Mouse (Mus musculus) lung, embryonic 14.5 days (tissue): ENCODE results near the gene Wipi1. TPM values are rescaled to one million over a fixed set of nuclear protein-coding genes. Genes with fewer than 3 reads are reported as not detected.
A peak's percentile ranks its signal among the peaks of the same experiment; 100 is the strongest.

Experiments
- ATAC-seq: fragments of 200-750 bp; cut with Nextera tagmentation; 2 replicates; pipeline ENCODE4 v1.8.0; 2017; ENCODE audit warnings: mild to moderate bottlenecking, moderate TSS enrichment, moderate library complexity; ENCODE audit not compliant: insufficient read depth
- DNase-seq: peaks from one replicate; pipeline ENCODE4 v3.0.0-alpha.2; 2015
- H3K27ac ChIP-seq: fragments of 300-500 bp; sonication (generic); 2 replicates; pipeline ENCODE4 v1.5.1; 2014; ENCODE audit warnings: low read depth, mild to moderate bottlenecking, moderate library complexity
- H3K27me3 ChIP-seq: fragments of 300-500 bp; sonication (generic); 2 replicates; pipeline ENCODE4 v1.6.1; 2014; ENCODE audit warnings: low read length, control low read depth; ENCODE audit not compliant: insufficient read depth
- H3K36me3 ChIP-seq: fragments of 300-500 bp; sonication (generic); 2 replicates; pipeline ENCODE4 v1.6.1; 2014; ENCODE audit warnings: control low read depth; ENCODE audit not compliant: insufficient read depth
- H3K4me1 ChIP-seq: fragments of 300-500 bp; sonication (generic); 2 replicates; pipeline ENCODE4 v1.6.1; 2014; ENCODE audit warnings: antibody characterized with exemption, control low read depth; ENCODE audit not compliant: insufficient read depth
- H3K4me2 ChIP-seq: fragments of 300-500 bp; sonication (generic); 2 replicates; pipeline ENCODE4 v1.6.1; 2014; ENCODE audit warnings: mild to moderate bottlenecking
- H3K4me3 ChIP-seq: fragments of 300-500 bp; sonication (generic); 2 replicates; pipeline ENCODE4 v1.5.1; 2014; ENCODE audit warnings: low read depth, low read length
- H3K9ac ChIP-seq: fragments of 300-500 bp; sonication (generic); 2 replicates; pipeline ENCODE4 v1.6.1; 2014
- H3K9me3 ChIP-seq: fragments of 300-500 bp; sonication (generic); 2 replicates; pipeline ENCODE4 v1.6.1; 2016; ENCODE audit warnings: low read depth, low read length, control low read depth
- CTCF ChIP-seq: IDR thresholded peaks from 2 replicates; pipeline ENCODE4 v1.5.1; 2016; ENCODE audit warnings: antibody characterized with exemption, low read depth
- WGBS: fragments of 180-500 bp; shearing (Covaris S2); extraction: QIAGEN DNeasy Blood & Tissue Kit; methylation state at CpG from one replicate; pipeline ENCODE4 v1.1.7; 2014; 5-methylcytosine and 5-hydroxymethylcytosine counted together
- polyA plus RNA-seq: library from polyadenylated mRNA; unstranded; fragments of >200 nt; fragmentation: Nextera tagmentation; extraction: Ambion mirVana; gene quantifications from 2 replicates; pipeline ENCODE4 v1.2.1, GENCODE M21; 2014

Wipi1 gene
- polyA plus RNA-seq, 1 experiment from 2014 or later: 24.9 TPM

DNA sequence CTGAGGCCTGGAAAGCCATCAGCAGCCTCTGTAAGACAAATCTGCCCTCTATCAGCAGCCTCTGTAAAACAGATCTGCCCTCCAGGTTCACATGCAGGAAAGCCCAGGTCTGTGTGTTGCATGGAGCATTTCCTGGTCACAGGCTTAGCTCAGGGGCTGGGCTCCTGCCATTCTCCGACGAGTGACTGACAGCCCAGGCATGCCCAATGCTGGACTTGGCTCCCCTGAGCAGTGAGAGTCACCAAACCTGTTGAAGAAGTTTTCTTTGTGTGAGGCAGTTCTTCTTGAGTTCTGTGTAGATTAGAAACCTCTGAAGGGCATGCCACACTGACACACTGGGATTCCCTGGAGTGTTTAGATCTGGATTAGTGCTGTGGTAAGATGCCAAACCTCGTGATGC, 57.3 kb downstream of the Wipi1 start:
- WGBS: 41% methylated on average over 3 of the region's 3 CpGs
- peak; percentile 66 for DNase-seq
- H3K4me3 ChIP-seq: no peak overlapping the region
- no peaks in the 10 kb centered on the region for H3K36me3 ChIP-seq
- peak overlapping the region; percentile 64 for H3K27ac ChIP-seq
- H3K4me1 ChIP-seq: no peaks in the 10 kb centered on the region
- H3K9ac ChIP-seq: no peak overlapping the region
- H3K9me3 ChIP-seq: no peaks in the 10 kb centered on the region
- peak; percentile 55 for ATAC-seq
- no peak for TF ChIP-seq CTCF
- H3K27me3 ChIP-seq: no peaks in the 10 kb centered on the region
- H3K4me2 ChIP-seq: no peak overlapping the region

DNA sequence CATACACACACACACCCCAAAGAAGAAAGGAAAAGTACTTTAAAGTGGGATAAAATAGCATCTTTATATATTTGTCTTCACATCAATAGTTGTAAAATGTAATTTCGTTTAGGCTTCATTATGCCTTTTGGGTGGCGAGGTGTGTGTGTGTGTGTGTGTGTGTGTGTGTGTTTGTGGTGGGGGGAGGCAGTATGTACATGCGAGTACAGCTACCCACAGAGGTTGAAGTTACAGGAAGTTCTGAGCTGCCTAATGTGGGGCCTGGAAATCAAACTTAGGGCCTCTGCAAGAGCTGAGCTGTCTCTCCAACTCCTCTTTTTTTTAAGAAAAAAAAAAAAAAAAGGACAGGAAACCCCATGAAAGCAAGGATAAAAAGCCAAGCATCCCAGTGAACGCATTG, 57.8 kb downstream of the Wipi1 start:
- H3K9ac ChIP-seq: no peak overlapping the region
- no peaks in the 10 kb centered on the region for H3K4me1 ChIP-seq
- no peak overlapping the region for H3K4me2 ChIP-seq
- ATAC-seq: no peak
- no peaks in the 10 kb centered on the region for H3K9me3 ChIP-seq
- 60% methylated on average over 4 of the region's 4 CpGs for WGBS
- H3K36me3 ChIP-seq: no peaks in the 10 kb centered on the region
- no peak for TF ChIP-seq CTCF
- no peak overlapping the region for H3K4me3 ChIP-seq
- no peaks in the 10 kb centered on the region for H3K27me3 ChIP-seq
- DNase-seq: no peak
- no peak overlapping the region for H3K27ac ChIP-seq

DNA sequence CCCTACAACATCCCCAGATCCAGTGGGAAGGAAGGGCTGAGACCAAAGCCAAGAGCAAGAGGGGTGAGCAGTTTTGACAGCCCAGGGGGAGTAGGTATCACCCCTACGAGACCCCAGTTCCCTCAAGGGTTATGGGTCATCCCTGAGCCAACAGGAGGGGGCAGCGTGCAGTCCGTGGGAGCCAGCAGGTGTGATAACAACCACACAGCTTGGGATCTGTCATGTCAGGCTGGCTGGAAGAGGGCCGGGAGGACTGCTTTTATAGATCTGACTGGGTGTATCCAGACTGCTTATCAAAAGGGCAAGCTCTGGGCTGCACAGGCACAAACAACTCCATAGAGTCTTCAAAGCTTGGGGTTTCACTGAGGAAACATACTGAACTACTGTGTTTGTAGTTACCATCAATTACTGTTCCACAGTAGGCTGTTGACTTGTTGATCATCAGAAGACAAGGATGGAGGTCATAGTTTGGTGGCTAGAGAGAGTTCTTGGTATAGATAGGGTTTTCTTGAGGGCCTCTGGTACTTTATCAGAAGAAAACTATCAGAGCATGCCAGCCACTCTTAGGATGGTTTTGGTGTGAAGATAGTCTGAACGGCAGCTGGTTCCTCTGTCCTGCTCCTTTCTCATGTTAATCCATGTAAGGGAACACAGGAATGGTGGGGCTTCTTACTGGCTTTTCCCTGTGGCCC, 62.0 kb downstream of the Wipi1 start:
- H3K4me2 ChIP-seq: no peak overlapping the region
- 47% methylated on average over 5 of the region's 5 CpGs for WGBS
- DNase-seq: no peak
- no peak for TF ChIP-seq CTCF
- no peaks in the 10 kb centered on the region for H3K36me3 ChIP-seq
- ATAC-seq: peak; percentile 39; the same call in 1 of the 2 replicates
- H3K4me3 ChIP-seq: no peak overlapping the region
- H3K9ac ChIP-seq: no peak overlapping the region
- no peak overlapping the region for H3K27ac ChIP-seq
- no peaks in the 10 kb centered on the region for H3K9me3 ChIP-seq
- H3K4me1 ChIP-seq: peaks cover 10% of the 10 kb centered on the region; the same call in 1 of the 2 replicates
- no peaks in the 10 kb centered on the region for H3K27me3 ChIP-seq

DNA sequence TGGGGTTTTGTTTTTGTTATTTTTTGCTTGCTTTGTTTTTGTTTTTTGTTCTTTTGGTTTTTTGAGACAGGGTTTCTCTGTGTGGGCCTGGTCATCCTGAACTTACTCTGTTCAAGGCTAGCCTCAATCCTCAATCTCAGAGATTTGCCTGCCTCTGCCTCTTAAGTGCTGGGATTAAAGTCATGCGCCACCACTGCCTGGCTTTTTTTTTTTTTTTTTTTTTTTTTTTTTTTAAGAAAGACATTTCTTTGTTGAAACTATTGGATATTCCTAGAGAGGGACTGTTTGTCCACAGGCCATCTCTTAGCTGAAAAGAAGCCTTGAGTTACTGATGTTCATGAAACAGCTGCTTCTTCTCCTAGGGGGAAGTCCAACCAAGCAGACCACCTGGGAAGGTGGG, 64.1 kb downstream of the Wipi1 start:
- TF ChIP-seq CTCF: no peak
- H3K9ac ChIP-seq: no peak overlapping the region
- 96% methylated on average over 1 of the region's 1 CpGs for WGBS
- DNase-seq (no peak), ATAC-seq (no peak)
- no peak overlapping the region for H3K4me3 ChIP-seq
- no peak overlapping the region for H3K27ac ChIP-seq
- no peaks in the 10 kb centered on the region for H3K9me3 ChIP-seq
- no peaks in the 10 kb centered on the region for H3K36me3 ChIP-seq
- peaks cover 10% of the 10 kb centered on the region; the same call in 1 of the 2 replicates for H3K4me1 ChIP-seq
- no peaks in the 10 kb centered on the region for H3K27me3 ChIP-seq
- no peak overlapping the region for H3K4me2 ChIP-seq

DNA sequence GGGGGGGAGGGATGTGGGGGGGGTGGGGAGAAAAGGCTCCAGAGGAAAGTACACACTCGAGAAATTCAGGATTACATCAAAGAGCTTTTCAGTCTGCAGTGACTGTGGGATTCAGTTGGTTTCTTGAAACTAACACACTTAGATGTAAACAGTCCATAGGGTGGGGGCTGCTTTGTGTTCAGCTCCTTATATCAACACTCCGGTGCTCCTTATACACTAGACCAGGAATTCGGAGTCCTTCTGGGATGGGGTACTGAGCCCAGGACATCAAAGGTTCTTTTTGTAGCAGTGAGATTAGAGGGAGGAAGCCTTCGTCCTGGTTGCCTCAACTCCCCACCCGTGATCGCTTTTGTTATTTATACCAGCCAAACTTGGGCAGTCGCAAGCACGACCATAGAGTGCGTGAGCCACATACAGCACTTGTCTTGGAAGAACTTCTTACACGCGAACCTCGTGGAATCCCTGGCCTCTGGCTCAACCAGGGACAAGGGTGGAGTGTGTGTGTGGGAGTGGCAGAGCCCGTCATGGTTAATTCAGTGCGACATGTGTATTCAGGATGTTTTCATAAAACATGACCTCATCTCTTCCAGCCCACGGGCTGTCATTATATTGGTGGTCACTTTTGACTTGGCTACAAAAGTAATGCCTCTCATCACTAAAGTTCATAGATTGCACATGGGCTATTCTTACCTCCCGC, 65.3 kb downstream of the Wipi1 start:
- DNase-seq (peak; percentile 41), ATAC-seq (peak; percentile 57; the same call in 1 of the 2 replicates)
- Histone ChIP-seq H3K4me2 (peak overlapping the region; percentile 32), H3K9ac (no peak overlapping the region), H3K9me3 (no peaks in the 10 kb centered on the region), H3K27ac (no peak overlapping the region), H3K36me3 (no peaks in the 10 kb centered on the region), H3K27me3 (no peaks in the 10 kb centered on the region), H3K4me3 (no peak overlapping the region), H3K4me1 (peaks cover 10% of the 10 kb centered on the region; the same call in 1 of the 2 replicates)
- WGBS: 31% methylated on average over 16 of the region's 16 CpGs
- no peak for TF ChIP-seq CTCF

DNA sequence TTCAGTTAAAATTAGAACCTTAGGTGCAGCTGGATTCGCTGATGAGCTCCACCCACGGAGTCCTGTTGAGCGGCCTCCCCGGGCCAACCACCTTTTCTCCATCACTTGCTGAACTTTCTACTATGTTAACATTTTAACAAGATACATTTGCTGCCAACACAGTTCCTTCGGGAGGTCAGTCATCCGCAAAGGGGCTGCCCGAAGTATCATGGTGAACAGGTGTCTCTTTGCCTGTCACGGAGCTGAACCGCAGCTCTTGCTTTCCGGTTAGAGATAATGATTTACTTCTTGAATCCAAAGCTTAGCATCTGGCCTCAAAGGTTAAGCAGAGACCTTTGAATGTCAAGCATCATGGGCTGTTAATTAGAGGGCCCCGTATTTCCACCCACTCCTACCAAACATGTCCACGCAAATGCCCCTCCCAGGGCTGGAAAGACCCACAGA, 66.0 kb downstream of the Wipi1 start:
- H3K4me1 ChIP-seq: peaks cover 10% of the 10 kb centered on the region; the same call in 1 of the 2 replicates
- no peaks in the 10 kb centered on the region for H3K27me3 ChIP-seq
- no peak overlapping the region for H3K4me3 ChIP-seq
- DNase-seq: no peak
- TF ChIP-seq CTCF: no peak
- no peak overlapping the region for H3K27ac ChIP-seq
- no peak for ATAC-seq
- no peak overlapping the region for H3K9ac ChIP-seq
- WGBS: 22% methylated on average over 12 of the region's 12 CpGs
- peak overlapping the region; percentile 32; the same call in 1 of the 2 replicates for H3K4me2 ChIP-seq
- H3K9me3 ChIP-seq: no peaks in the 10 kb centered on the region
- H3K36me3 ChIP-seq: no peaks in the 10 kb centered on the region

DNA sequence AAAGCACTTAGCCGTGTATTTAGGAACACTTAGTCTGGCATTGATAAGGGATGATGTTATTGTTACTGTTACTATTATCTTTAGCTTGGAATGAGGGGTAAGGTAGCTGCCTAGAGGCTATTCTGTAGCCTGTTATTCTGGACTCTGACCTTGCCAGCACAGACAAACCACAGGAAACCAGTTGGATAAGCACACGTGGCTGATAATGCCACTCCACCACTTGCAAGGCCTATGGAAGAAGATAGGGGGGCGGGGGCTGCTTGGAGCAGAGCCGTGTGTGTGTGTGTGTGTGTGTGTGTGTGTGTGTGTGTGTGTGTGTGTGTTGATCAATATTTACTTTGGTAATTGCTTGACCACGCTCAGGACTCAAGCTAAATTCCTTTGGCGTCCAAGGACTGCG, 66.5 kb downstream of the Wipi1 start:
- no peak overlapping the region for H3K27ac ChIP-seq
- no peak for ATAC-seq
- H3K36me3 ChIP-seq: no peaks in the 10 kb centered on the region
- TF ChIP-seq CTCF: no peak
- H3K9ac ChIP-seq: no peak overlapping the region
- H3K9me3 ChIP-seq: no peaks in the 10 kb centered on the region
- WGBS: 38% methylated on average over 7 of the region's 7 CpGs
- no peak overlapping the region for H3K4me3 ChIP-seq
- DNase-seq: no peak
- peaks cover 10% of the 10 kb centered on the region; the same call in 1 of the 2 replicates for H3K4me1 ChIP-seq
- no peaks in the 10 kb centered on the region for H3K27me3 ChIP-seq
- H3K4me2 ChIP-seq: no peak overlapping the region
